Mouse (Mus musculus): Measurements from ENCODE around the gene Ntn3. TPM values are rescaled to one million over a fixed set of nuclear protein-coding genes. Genes with fewer than 3 reads are reported as not detected.

The Ntn3 gene
- polyA plus RNA-seq, 1 experiment from 2014 or later, result 3.8 TPM

Small RNAs within 50 kb of the gene (microRNA-seq; reads per million reads assigned to microRNA genes)
- gene Mir5134 (1.5 reads per million), gene Mir6965 (1.2 reads per million)

Other genes with a start within 250 kb of the Ntn3 start
- not detected in 2 replicates for gene Prss30, start 229.0 kb downstream of the Ntn3 start, polyA plus RNA-seq (2016; fragmentation: Nextera tagmentation; extraction: Ambion mirVana)
- 0.26 TPM in 2 replicates for gene Prss22, start 211.4 kb downstream of the Ntn3 start, polyA plus RNA-seq (2016; fragmentation: Nextera tagmentation; extraction: Ambion mirVana)
- 0.10 TPM in 1 of 2 replicates, not detected in the other for gene Prss27, start 171.4 kb downstream of the Ntn3 start, polyA plus RNA-seq (2016; fragmentation: Nextera tagmentation; extraction: Ambion mirVana)
- gene Kctd5, start 136.0 kb downstream of the Ntn3 start, polyA plus RNA-seq (2016; fragmentation: Nextera tagmentation; extraction: Ambion mirVana), result 91.1 and 91.5 TPM in 2 replicates
- 31.5 and 37.9 TPM in 2 replicates for gene Pdpk1, start 58.6 kb downstream of the Ntn3 start, polyA plus RNA-seq (2016; fragmentation: Nextera tagmentation; extraction: Ambion mirVana)
- gene Amdhd2, start 45.8 kb downstream of the Ntn3 start, polyA plus RNA-seq (2016; fragmentation: Nextera tagmentation; extraction: Ambion mirVana), result 42.4 and 44.8 TPM in 2 replicates
- gene Atp6v0c, start 39.8 kb downstream of the Ntn3 start, polyA plus RNA-seq (2016; fragmentation: Nextera tagmentation; extraction: Ambion mirVana), result 467 and 491 TPM in 2 replicates
- gene Tbc1d24, start 4.0 kb downstream of the Ntn3 start, polyA plus RNA-seq (2016; fragmentation: Nextera tagmentation; extraction: Ambion mirVana), result 5.3 and 12.5 TPM in 2 replicates
- gene Tedc2, start 11.3 kb upstream of the Ntn3 start, polyA plus RNA-seq (2016; fragmentation: Nextera tagmentation; extraction: Ambion mirVana), result 22.4 and 22.9 TPM in 2 replicates
- gene Ccnf, start 42.0 kb upstream of the Ntn3 start, polyA plus RNA-seq (2016; fragmentation: Nextera tagmentation; extraction: Ambion mirVana), result 116 and 131 TPM in 2 replicates
- 0.12 TPM in 1 of 2 replicates, not detected in the other for gene Abca17, start 141.5 kb upstream of the Ntn3 start, polyA plus RNA-seq (2016; fragmentation: Nextera tagmentation; extraction: Ambion mirVana)
- 8.6 and 13.3 TPM in 2 replicates for gene Abca3, start 142.4 kb upstream of the Ntn3 start, polyA plus RNA-seq (2016; fragmentation: Nextera tagmentation; extraction: Ambion mirVana)
- 454 and 468 TPM in 2 replicates for gene Rnps1, start 205.0 kb upstream of the Ntn3 start, polyA plus RNA-seq (2016; fragmentation: Nextera tagmentation; extraction: Ambion mirVana)
- 78.8 and 82.4 TPM in 2 replicates for gene Eci1, start 217.1 kb upstream of the Ntn3 start, polyA plus RNA-seq (2016; fragmentation: Nextera tagmentation; extraction: Ambion mirVana)
- gene Dnase1l2, start 233.6 kb upstream of the Ntn3 start, polyA plus RNA-seq (2016; fragmentation: Nextera tagmentation; extraction: Ambion mirVana), result 2.7 and 3.4 TPM in 2 replicates